Mouse (Mus musculus) C2C12 (cell line): ENCODE measurements around the gene Gfpt2.

Experiments used
- CEBPB ChIP-seq: IDR thresholded peaks from one replicate; pipeline ENCODE4 v1.6.1; 2011; ENCODE audit warnings: low read depth, mild to moderate bottlenecking, control low read depth, moderate library complexity
- CTCF ChIP-seq: IDR thresholded peaks from one replicate; pipeline ENCODE4 v1.5.1; 2011; ENCODE audit not compliant: control insufficient read depth, insufficient read depth, insufficient read length
- FOSL1 ChIP-seq: IDR thresholded peaks from one replicate; pipeline ENCODE4 v1.8.0; 2011; ENCODE audit warnings: mild to moderate bottlenecking, low read length; ENCODE audit not compliant: poor library complexity, insufficient read depth, severe bottlenecking
- MAX ChIP-seq: IDR thresholded peaks from one replicate; pipeline ENCODE4 v1.6.1; 2011; ENCODE audit warnings: mild to moderate bottlenecking, control low read depth
- MYOD1 ChIP-seq: IDR thresholded peaks from one replicate; pipeline ENCODE4 v1.6.1; 2011; ENCODE audit warnings: low read depth; ENCODE audit not compliant: control insufficient read depth, insufficient read length
- USF1 ChIP-seq: IDR thresholded peaks from one replicate; pipeline ENCODE4 v1.6.1; 2011; ENCODE audit warnings: low read depth, mild to moderate bottlenecking, control low read depth, moderate library complexity

DNA sequence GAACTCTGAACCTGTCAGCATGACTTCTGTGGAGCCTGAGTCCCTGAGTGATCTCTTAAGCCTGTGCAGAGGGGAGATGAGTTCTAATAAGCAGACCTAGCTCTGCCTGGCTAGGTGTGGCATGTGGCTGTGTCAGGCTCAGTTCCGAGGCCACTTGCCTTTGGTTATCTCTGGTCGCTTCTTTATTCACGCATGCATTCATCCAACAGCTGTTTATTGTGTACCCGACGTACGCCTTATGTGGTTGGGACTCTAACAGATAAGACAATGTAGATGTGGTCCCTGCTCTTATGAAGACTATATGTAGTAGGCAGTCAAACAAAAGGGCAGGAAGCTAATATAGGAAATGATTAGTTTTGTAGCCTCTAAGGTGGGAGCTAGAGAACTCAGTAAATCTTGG lies 5.0 kb downstream of the Gfpt2 start:
- TF ChIP-seq CTCF = no peak
- no peak for TF ChIP-seq USF1
- no peak for TF ChIP-seq MAX
- TF ChIP-seq MYOD1 = no peak
- TF ChIP-seq FOSL1 = no peak
- no peak for TF ChIP-seq CEBPB
